Mouse (Mus musculus): ENCODE measurements around the gene Lce3b. TPM values are rescaled to one million over a fixed set of nuclear protein-coding genes. Genes with fewer than 3 reads are reported as not detected.
A peak's percentile ranks its signal among the peaks of the same experiment; 100 is the strongest.

Gene Lce3b
- polyA plus RNA-seq (2016; fragmentation: Nextera tagmentation; extraction: Ambion mirVana), result not detected in 2 replicates

DNA sequence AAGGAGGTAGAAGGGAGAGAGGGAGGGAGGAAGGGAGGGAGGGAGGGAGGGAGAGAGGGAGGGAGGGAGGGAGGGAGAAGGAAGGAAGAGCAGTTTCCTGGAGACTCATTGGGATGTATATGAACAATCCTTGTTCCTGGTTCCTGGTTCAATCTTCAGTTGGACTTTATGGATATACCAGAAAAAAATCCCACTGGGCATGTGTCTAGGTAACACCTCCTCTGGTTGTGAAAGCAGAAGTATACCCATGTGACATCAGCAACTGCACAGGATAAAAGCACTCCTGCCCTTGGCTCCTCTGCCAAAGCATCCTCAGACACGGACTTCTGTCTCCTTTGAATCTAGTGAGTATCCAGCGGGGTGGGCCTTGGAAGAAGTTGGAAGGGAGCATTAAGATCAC is at the start of gene Lce3b:
Lce3b (plus strand) TSS at position 301 of the 400 bp plus-strand sequence.
- WGBS, result 51% methylated on average over 2 of the region's 2 CpGs

GRCm38 (mm10) chr3:92894063-92894462 is 38.7 kb upstream of the Lce3b start:
- H3K4me3 ChIP-seq, result no peak overlapping the region

More for the DNA sequence above, at the start of gene Lce3b:
- Histone ChIP-seq H3K4me1 (no peaks in the 10 kb centered on the region), H3K27me3 (replicated peaks; ENCODE audit: low read depth, poor library complexity, severe bottlenecking) (no peaks in the 10 kb centered on the region), H3K36me3 (replicated peaks) (no peaks in the 10 kb centered on the region), H3K4me3 (no peak within 1 kb of the TSS), H3K9me3 (no peaks in the 10 kb centered on the region), H3K27ac (replicated peaks) (no peak within 1 kb of the TSS)
- no peak for DNase-seq (ENCODE audit: low spot score)

GRCm38 (mm10) chr3:92894489-92894888 is 38.3 kb upstream of the Lce3b start:
- Histone ChIP-seq H3K4me1 (no peaks in the 10 kb centered on the region), H3K27ac (replicated peaks) (no peak overlapping the region), H3K4me3 (no peak overlapping the region), H3K36me3 (replicated peaks) (no peaks in the 10 kb centered on the region), H3K9me3 (no peaks in the 10 kb centered on the region), H3K27me3 (replicated peaks; ENCODE audit: low read depth, poor library complexity, severe bottlenecking) (no peaks in the 10 kb centered on the region)
- WGBS, result 71% methylated on average over 1 of the region's 1 CpGs
- DNase-seq (ENCODE audit: low spot score), result no peak

More at GRCm38 (mm10) chr3:92894063-92894462, 38.7 kb upstream of the Lce3b start:
- no peaks in the 10 kb centered on the region for H3K4me1 ChIP-seq
- DNase-seq (ENCODE audit: low spot score), result no peak
- H3K27me3 ChIP-seq (replicated peaks; ENCODE audit: low read depth, poor library complexity, severe bottlenecking), result no peaks in the 10 kb centered on the region
- no peak overlapping the region for H3K27ac ChIP-seq (replicated peaks)
- WGBS, result 79% methylated on average over 3 of the region's 3 CpGs
- no peaks in the 10 kb centered on the region for H3K9me3 ChIP-seq
- H3K36me3 ChIP-seq (replicated peaks), result no peaks in the 10 kb centered on the region

DNA sequence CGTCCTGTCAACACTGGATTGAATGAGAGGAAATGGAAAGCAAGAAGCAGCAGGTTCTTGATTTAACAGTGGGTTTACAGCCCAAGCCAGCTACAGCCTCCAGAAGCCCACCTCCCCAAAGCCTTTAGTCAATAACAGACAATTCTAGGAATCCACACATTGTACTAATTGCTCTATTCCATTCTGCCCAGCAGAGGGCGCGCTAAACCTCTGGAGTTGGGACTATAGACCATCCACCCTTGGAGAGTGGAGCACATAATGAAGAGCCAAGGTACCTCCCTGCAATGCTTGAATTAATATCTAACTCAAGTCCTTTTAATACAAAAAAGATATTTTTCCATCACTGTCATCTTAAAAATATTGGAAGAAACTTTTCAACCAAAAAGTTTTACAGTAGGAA is 29.8 kb upstream of the Lce3b start:
- WGBS, result 27% methylated on average over 3 of the region's 3 CpGs
- Histone ChIP-seq H3K4me3 (no peak overlapping the region), H3K9me3 (no peaks in the 10 kb centered on the region)

DNA sequence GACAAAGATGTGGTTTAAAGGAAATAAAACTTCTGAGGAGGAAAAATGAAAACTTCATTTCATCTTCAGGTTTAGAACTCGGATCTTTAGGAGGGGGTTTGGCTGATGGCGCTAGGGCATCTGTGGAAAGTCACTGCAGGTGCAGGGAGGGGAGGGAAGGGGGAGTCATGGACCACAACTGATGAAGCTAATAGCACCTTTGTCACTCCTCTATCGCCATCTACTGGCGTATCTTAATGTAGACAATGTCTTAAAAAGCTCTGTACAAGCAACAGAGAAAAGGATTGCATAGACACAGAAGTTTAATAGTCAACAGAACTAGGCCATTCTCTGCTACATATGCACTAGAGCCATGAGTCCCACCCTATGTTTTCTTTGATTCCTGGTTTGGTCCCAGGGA is 29.1 kb upstream of the Lce3b start:
- no peaks in the 10 kb centered on the region for H3K27me3 ChIP-seq (replicated peaks; ENCODE audit: low read depth, poor library complexity, severe bottlenecking)
- DNase-seq (ENCODE audit: low spot score), result no peak
- WGBS, result 32% methylated on average over 4 of the region's 4 CpGs

More for the DNA sequence above, 29.8 kb upstream of the Lce3b start:
- Histone ChIP-seq H3K36me3 (replicated peaks) (no peaks in the 10 kb centered on the region), H3K27me3 (replicated peaks; ENCODE audit: low read depth, poor library complexity, severe bottlenecking) (no peaks in the 10 kb centered on the region), H3K27ac (replicated peaks) (no peak overlapping the region), H3K4me1 (no peaks in the 10 kb centered on the region)
- DNase-seq (ENCODE audit: low spot score), result peak; percentile 42

DNA sequence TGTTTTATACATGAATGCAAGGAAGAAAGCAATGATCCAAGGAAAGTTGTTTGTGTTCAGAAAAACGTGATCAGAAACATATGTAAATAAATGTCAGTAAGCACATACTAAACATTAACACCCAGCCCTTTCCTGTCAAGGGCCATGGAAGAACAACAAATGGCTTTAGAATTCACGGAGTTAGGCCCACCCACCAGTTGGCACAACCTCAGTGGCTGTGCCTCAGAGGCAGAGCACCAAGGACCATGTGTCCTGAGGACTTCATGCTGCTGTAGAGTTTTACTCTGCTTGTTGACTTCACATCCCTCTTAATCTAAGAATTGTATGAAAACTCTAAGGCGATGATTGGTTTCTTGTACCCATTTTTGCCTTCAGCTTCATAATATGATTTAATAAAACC is 27.6 kb upstream of the Lce3b start:
- Histone ChIP-seq H3K4me3 (no peak overlapping the region), H3K9me3 (no peaks in the 10 kb centered on the region), H3K27me3 (replicated peaks; ENCODE audit: low read depth, poor library complexity, severe bottlenecking) (no peaks in the 10 kb centered on the region), H3K36me3 (replicated peaks) (no peaks in the 10 kb centered on the region), H3K27ac (replicated peaks) (no peak overlapping the region), H3K4me1 (no peaks in the 10 kb centered on the region)
- no peak for DNase-seq (ENCODE audit: low spot score)
- 62% methylated on average over 3 of the region's 3 CpGs for WGBS

More for the DNA sequence above, 29.1 kb upstream of the Lce3b start:
- Histone ChIP-seq H3K9me3 (no peaks in the 10 kb centered on the region), H3K36me3 (replicated peaks) (no peaks in the 10 kb centered on the region), H3K4me1 (no peaks in the 10 kb centered on the region), H3K27ac (replicated peaks) (no peak overlapping the region), H3K4me3 (no peak overlapping the region)

DNA sequence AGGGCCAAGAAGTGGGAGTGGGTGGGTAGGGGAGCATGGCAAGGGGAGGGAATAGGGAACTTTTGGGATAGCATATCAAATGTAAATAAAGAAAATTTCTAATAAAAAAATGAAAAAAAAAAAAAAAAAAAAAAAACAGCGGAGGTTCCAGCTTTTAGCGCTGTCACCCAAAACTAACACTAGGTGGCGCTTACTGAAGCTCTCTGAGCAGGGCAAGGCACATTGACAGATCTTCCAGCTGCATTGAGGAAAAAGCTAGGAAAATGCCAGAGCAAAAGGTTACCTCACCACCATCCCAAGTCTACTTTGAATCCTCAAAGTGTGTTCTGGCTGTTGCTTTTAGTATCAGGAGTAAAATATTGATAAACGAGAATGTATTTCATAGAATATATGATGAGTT is 25.2 kb upstream of the Lce3b start:
- WGBS, result 33% methylated on average over 4 of the region's 4 CpGs
- Histone ChIP-seq H3K4me1 (no peaks in the 10 kb centered on the region), H3K27me3 (replicated peaks; ENCODE audit: low read depth, poor library complexity, severe bottlenecking) (no peaks in the 10 kb centered on the region), H3K9me3 (no peaks in the 10 kb centered on the region), H3K27ac (replicated peaks) (no peak overlapping the region), H3K36me3 (replicated peaks) (no peaks in the 10 kb centered on the region), H3K4me3 (no peak overlapping the region)
- DNase-seq (ENCODE audit: low spot score), result peak; percentile 26

- WGBS, result 65% methylated on average over 4 of the region's 4 CpGs
- Histone ChIP-seq H3K27me3 (replicated peaks; ENCODE audit: low read depth, poor library complexity, severe bottlenecking) (no peaks in the 10 kb centered on the region), H3K27ac (replicated peaks) (no peak overlapping the region), H3K4me3 (no peak overlapping the region), H3K4me1 (no peaks in the 10 kb centered on the region), H3K9me3 (no peaks in the 10 kb centered on the region), H3K36me3 (replicated peaks) (no peaks in the 10 kb centered on the region)
- peak; percentile 34 for DNase-seq (ENCODE audit: low spot score)
Measured at GRCm38 (mm10) chr3:92920364-92920763, 12.4 kb upstream of the Lce3b start.

DNA sequence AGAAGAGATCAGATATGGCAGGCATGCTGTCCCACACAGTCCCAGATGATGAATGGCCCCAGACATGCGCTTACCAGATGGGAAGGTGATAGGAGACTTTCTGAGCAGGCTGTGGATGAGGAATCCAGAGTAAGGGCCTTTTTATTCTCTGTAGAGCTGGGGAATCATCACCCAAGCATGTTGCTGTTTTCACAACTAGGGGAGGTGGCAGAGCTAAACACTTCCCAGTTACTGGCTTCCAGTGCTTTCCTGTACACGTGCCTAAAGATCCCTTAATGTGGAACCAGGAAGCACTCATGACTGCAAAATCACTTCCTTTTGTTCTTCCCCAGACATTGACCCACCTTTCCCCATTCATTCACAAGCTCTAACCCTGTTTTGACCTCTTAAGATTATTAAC is 6.6 kb upstream of the Lce3b start, which contains the start of gene Lce3a:
Lce3a (minus strand) TSS at position 101 of the 400 bp plus-strand sequence.
- Histone ChIP-seq H3K4me1 (no peaks in the 10 kb centered on the region), H3K27ac (replicated peaks) (no peak within 1 kb of the TSS), H3K9me3 (no peaks in the 10 kb centered on the region), H3K36me3 (replicated peaks) (no peaks in the 10 kb centered on the region), H3K27me3 (replicated peaks; ENCODE audit: low read depth, poor library complexity, severe bottlenecking) (no peaks in the 10 kb centered on the region), H3K4me3 (no peak within 1 kb of the TSS)
- WGBS, result 73% methylated on average over 2 of the region's 2 CpGs
- DNase-seq (ENCODE audit: low spot score), result no peak

- no peak for DNase-seq (ENCODE audit: low spot score)
- WGBS, result 83% methylated on average over 1 of the region's 1 CpGs
- no peaks in the 10 kb centered on the region for H3K27me3 ChIP-seq (replicated peaks; ENCODE audit: low read depth, poor library complexity, severe bottlenecking)
- H3K36me3 ChIP-seq (replicated peaks), result no peaks in the 10 kb centered on the region
- H3K4me3 ChIP-seq, result no peak within 1 kb of the TSS
- H3K27ac ChIP-seq (replicated peaks), result no peak within 1 kb of the TSS
- H3K4me1 ChIP-seq, result no peaks in the 10 kb centered on the region
- no peaks in the 10 kb centered on the region for H3K9me3 ChIP-seq
Measured at GRCm38 (mm10) chr3:92944186-92944585, 11.4 kb downstream of the Lce3b start, which contains the start of gene Lce3c. TSS of gene Lce3c (plus strand) at chr3:92944486.

GRCm38 (mm10) chr3:92957090-92957489 is 24.3 kb downstream of the Lce3b start, which contains the start of gene Lce3d:
TSS of gene Lce3d (plus strand) at chr3:92957390.
- no peaks in the 10 kb centered on the region for H3K36me3 ChIP-seq (replicated peaks)
- no peak within 1 kb of the TSS for H3K4me3 ChIP-seq
- H3K27ac ChIP-seq (replicated peaks), result no peak within 1 kb of the TSS
- no peaks in the 10 kb centered on the region for H3K4me1 ChIP-seq
- no peaks in the 10 kb centered on the region for H3K27me3 ChIP-seq (replicated peaks; ENCODE audit: low read depth, poor library complexity, severe bottlenecking)
- H3K9me3 ChIP-seq, result no peaks in the 10 kb centered on the region
- no peak for DNase-seq (ENCODE audit: low spot score)
- WGBS, result 95% methylated on average over 1 of the region's 1 CpGs

DNA sequence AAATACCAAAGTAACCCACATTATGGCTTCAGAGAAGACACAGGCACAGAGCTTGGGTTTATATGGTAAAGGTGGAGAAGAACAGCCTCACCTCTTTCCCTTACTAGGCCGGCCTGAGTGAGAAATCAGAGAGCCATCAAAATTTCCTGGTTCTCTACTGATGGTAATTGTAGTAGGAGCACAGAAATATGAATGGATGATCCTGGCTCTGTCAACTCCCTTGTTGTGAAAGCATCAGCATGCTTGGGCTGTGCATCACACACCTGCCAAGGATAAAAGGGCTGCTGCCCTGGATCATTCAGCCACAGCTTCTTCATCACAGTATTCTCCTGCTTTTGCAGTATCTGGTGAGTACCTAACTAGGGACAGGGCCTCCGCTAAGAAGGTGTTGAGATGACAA is 34.0 kb downstream of the Lce3b start, which contains the start of gene Lce3e:
Lce3e (plus strand) TSS at position 301 of the 400 bp plus-strand sequence.
- no peak within 1 kb of the TSS for H3K27ac ChIP-seq (replicated peaks)
- no peaks in the 10 kb centered on the region for H3K36me3 ChIP-seq (replicated peaks)
- H3K27me3 ChIP-seq (replicated peaks; ENCODE audit: low read depth, poor library complexity, severe bottlenecking), result no peaks in the 10 kb centered on the region
- WGBS, result 93% methylated on average over 2 of the region's 2 CpGs
- no peaks in the 10 kb centered on the region for H3K9me3 ChIP-seq
- DNase-seq (ENCODE audit: low spot score), result no peak
- H3K4me1 ChIP-seq, result no peaks in the 10 kb centered on the region
- H3K4me3 ChIP-seq, result no peak within 1 kb of the TSS

DNA sequence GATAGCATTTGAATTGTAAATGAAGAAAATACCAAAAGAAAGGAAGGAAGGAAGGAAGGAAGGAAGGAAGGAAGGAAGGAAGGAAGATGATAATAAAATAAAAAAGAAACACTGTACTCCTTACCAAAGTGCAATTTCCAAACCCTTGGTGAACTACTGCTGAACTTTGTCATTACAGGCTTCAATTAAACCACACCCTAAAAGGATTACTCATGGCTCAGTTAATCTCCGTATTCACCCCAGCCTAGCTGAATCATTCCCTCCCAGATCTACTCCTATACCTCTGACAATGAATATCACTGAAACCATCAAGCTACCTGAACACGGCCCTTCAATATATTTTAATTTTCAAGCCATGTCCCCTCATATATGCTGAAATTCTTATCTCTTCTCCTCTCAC is 45.7 kb downstream of the Lce3b start:
- no peaks in the 10 kb centered on the region for H3K4me1 ChIP-seq
- H3K27ac ChIP-seq (replicated peaks), result no peak overlapping the region
- no peak overlapping the region for H3K4me3 ChIP-seq
- H3K36me3 ChIP-seq (replicated peaks), result no peaks in the 10 kb centered on the region
- no peak for DNase-seq (ENCODE audit: low spot score)
- H3K27me3 ChIP-seq (replicated peaks; ENCODE audit: low read depth, poor library complexity, severe bottlenecking), result no peaks in the 10 kb centered on the region
- no peaks in the 10 kb centered on the region for H3K9me3 ChIP-seq
- WGBS, result 84% methylated on average over 2 of the region's 2 CpGs
